Mouse (Mus musculus): ENCODE measurements at regions not wholly inside any gene's neighbourhood (a gene's known extent, or its start where the extent isn't known, plus 50 kb on each side); places are given as distances from the start of the nearest gene placed in this dataset.

GRCm38 (mm10) chr3:137289683-137289984, 51.2 kb upstream of the Emcn start:
- TF ChIP-seq CTCF (IDR thresholded peaks at IDR 0.05; ENCODE audit: low read depth) (no peak), EP300 (IDR thresholded peaks at IDR 0.05; ENCODE audit: low read depth) (no peak)
